Mouse (Mus musculus) midbrain, embryonic 15.5 days (tissue): ENCODE results near the gene Prf1. TPM values are rescaled to one million over a fixed set of nuclear protein-coding genes. Genes with fewer than 3 reads are reported as not detected.

Source experiments
- ATAC-seq: fragments of 200-750 bp; cut with Nextera tagmentation; replicated peaks from 2 replicates; pipeline ENCODE4 v1.8.0; 2017; ENCODE audit warnings: moderate TSS enrichment
- H3K27ac ChIP-seq: fragments of 300-500 bp; sonication (generic); 2 replicates; pipeline ENCODE4 v1.5.1; 2015; ENCODE audit warnings: mild to moderate bottlenecking, inconsistent platforms
- H3K27me3 ChIP-seq: fragments of 300-500 bp; sonication (generic); replicated peaks from 2 replicates; pipeline ENCODE4 v1.6.1; 2015; ENCODE audit warnings: inconsistent platforms
- H3K36me3 ChIP-seq: fragments of 300-500 bp; sonication (generic); replicated peaks from 2 replicates; pipeline ENCODE4 v1.6.1; 2015; ENCODE audit warnings: inconsistent platforms
- H3K4me1 ChIP-seq: fragments of 300-500 bp; sonication (generic); 2 replicates; pipeline ENCODE4 v1.6.1; 2015; ENCODE audit warnings: inconsistent platforms
- H3K4me2 ChIP-seq: fragments of 300-500 bp; sonication (generic); 2 replicates; pipeline ENCODE4 v1.6.1; 2015; ENCODE audit warnings: inconsistent platforms, mild to moderate bottlenecking, moderate library complexity
- H3K4me3 ChIP-seq: fragments of 300-500 bp; sonication (generic); 2 replicates; pipeline ENCODE4 v1.5.1; 2015; ENCODE audit warnings: mild to moderate bottlenecking, inconsistent platforms
- H3K9ac ChIP-seq: fragments of 300-500 bp; sonication (generic); 2 replicates; pipeline ENCODE4 v1.6.1; 2015; ENCODE audit warnings: mild to moderate bottlenecking, inconsistent platforms
- H3K9me3 ChIP-seq: fragments of 300-500 bp; sonication (generic); 2 replicates; pipeline ENCODE4 v1.6.1; 2016; ENCODE audit warnings: inconsistent platforms
- whole genome bisulfite sequencing: fragments of 180-500 bp; shearing (Covaris S2); methylation state at CpG from one replicate; pipeline ENCODE4 v1.1.7; 2015; ENCODE audit warnings: mixed read lengths; 5-methylcytosine and 5-hydroxymethylcytosine counted together
- polyA plus RNA-seq: library from polyadenylated mRNA; unstranded; fragments of >200 nt; fragmentation: Nextera tagmentation; extraction: Ambion mirVana; gene quantifications from 2 replicates; pipeline ENCODE4 v1.2.1, GENCODE M21; 2015

Gene Prf1
- polyA plus RNA-seq, 1 experiment from 2014 or later = 0.06 TPM

- no peak overlapping the region for H3K9ac ChIP-seq
- H3K4me3 ChIP-seq = no peak overlapping the region
- no peaks in the 10 kb centered on the region for H3K27me3 ChIP-seq
- H3K9me3 ChIP-seq = no peaks in the 10 kb centered on the region
- H3K36me3 ChIP-seq = no peaks in the 10 kb centered on the region
- no peaks in the 10 kb centered on the region for H3K4me1 ChIP-seq
- no peak overlapping the region for H3K4me2 ChIP-seq
- no peak overlapping the region for H3K27ac ChIP-seq
- ATAC-seq = no peak
- WGBS = 83% methylated on average over 8 of the region's 8 CpGs
Measured at GRCm38 (mm10) chr10:61294242-61294641, 3.4 kb upstream of the Prf1 start.

DNA sequence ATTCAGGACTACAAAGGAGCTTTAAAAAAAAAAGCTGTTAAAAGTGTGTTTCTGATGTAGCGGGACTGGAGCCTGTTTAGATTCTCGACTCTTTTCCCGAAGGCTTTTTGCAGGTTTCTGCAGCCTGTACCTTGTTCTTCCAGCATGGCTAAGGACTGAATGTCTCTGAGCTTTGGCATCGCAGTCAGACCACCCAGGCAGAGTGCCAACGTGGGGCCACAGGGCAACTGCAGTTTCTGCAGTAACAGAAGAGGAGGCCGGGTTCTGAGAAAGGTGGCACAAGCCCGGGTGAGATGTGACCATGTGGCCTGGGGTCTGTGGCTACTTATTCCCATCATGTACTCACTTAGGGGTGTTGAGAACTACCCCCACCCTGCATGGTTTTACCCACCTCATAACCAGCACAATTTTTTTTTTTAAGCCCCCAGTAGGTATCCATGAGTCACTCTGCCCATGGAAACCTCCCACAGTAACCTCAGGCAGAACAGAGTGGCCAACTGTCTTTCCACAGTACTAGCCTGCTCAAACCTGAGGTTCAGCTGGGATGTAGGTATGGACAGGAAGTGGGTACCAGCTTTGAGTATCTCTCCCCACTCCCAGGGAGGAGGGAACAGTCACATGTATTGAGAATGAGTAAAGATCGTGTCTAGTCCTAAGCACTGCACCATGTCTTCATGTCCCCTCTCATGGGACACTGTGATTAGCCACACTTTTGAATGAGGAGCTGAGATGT is 754 bp upstream of the Prf1 start:
- Histone ChIP-seq H3K4me3 (no peak overlapping the region), H3K27me3 (no peaks in the 10 kb centered on the region), H3K36me3 (no peaks in the 10 kb centered on the region), H3K4me2 (no peak overlapping the region), H3K4me1 (no peaks in the 10 kb centered on the region), H3K27ac (no peak overlapping the region), H3K9ac (no peak overlapping the region), H3K9me3 (no peaks in the 10 kb centered on the region)
- ATAC-seq = no peak
- 80% methylated on average over 8 of the region's 8 CpGs for WGBS

- no peak for ATAC-seq
- H3K27ac ChIP-seq = no peak overlapping the region
- H3K9ac ChIP-seq = no peak overlapping the region
- H3K4me3 ChIP-seq = no peak overlapping the region
- no peaks in the 10 kb centered on the region for H3K36me3 ChIP-seq
- no peak overlapping the region for H3K4me2 ChIP-seq
- H3K4me1 ChIP-seq = no peaks in the 10 kb centered on the region
- WGBS = 79% methylated on average over 3 of the region's 3 CpGs
- no peaks in the 10 kb centered on the region for H3K9me3 ChIP-seq
- no peaks in the 10 kb centered on the region for H3K27me3 ChIP-seq
Measured at GRCm38 (mm10) chr10:61300996-61301395, 3.4 kb downstream of the Prf1 start.

DNA sequence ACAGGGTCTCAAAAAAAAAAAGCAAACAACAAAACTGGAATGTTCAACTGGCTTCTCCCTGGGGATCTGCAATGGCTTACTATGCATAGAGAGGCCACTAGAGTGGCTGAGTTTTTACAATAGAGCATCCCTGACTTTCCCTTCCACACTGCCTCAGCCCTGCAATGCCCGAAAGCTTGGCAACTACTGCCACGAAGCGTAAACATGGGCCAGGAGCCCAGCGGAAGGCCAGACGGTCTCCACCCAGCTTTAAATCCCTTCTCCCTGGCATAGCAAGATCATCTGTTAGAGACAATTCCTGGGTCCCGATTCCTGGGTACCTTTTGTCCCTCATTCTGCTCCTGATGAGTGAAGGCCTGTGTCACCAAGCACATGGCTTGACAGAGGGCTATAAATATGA is 6.4 kb downstream of the Prf1 start:
- no peaks in the 10 kb centered on the region for H3K9me3 ChIP-seq
- no peak overlapping the region for H3K9ac ChIP-seq
- H3K4me3 ChIP-seq = no peak overlapping the region
- ATAC-seq = no peak
- H3K27ac ChIP-seq = no peak overlapping the region
- 74% methylated on average over 6 of the region's 6 CpGs for WGBS
- H3K4me1 ChIP-seq = no peaks in the 10 kb centered on the region
- H3K27me3 ChIP-seq = no peaks in the 10 kb centered on the region
- H3K4me2 ChIP-seq = no peak overlapping the region
- no peaks in the 10 kb centered on the region for H3K36me3 ChIP-seq

DNA sequence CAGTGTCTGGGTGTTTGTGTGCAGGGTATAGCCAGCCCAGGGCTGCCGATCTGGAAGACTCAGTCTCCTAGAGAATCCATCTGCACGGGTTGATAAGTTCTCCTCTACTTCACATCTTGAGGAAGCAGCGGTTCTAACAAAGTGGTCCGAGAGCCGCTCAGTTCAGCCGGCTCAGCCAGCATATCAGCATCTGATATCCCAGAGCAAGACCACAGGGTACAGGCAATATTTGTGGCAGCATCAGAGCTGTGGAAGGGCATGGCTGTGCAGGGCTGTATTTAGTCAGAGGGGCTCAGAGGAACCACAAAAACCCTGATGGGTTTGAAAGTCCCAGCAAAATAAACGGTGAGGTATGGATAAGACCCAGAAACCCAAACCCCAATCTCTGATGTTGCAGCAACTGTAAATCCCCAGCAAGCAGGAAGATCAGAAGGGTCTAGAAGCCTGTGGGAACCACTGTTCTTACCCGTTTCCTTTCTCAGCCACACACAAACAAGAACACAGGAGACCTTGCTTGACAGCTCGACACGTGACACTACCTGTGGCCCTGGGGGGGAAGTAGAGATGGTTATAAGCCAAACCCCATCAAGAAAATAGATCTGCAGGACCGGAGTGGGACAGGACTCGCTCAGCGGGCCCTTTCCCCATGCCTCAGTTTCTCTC is 8.4 kb downstream of the Prf1 start:
- Histone ChIP-seq H3K4me1 (no peaks in the 10 kb centered on the region), H3K9me3 (no peaks in the 10 kb centered on the region), H3K27me3 (no peaks in the 10 kb centered on the region), H3K9ac (no peak overlapping the region), H3K36me3 (no peaks in the 10 kb centered on the region), H3K4me2 (no peak overlapping the region), H3K4me3 (no peak overlapping the region), H3K27ac (no peak overlapping the region)
- whole genome bisulfite sequencing = 85% methylated on average over 13 of the region's 13 CpGs
- no peak for ATAC-seq

DNA sequence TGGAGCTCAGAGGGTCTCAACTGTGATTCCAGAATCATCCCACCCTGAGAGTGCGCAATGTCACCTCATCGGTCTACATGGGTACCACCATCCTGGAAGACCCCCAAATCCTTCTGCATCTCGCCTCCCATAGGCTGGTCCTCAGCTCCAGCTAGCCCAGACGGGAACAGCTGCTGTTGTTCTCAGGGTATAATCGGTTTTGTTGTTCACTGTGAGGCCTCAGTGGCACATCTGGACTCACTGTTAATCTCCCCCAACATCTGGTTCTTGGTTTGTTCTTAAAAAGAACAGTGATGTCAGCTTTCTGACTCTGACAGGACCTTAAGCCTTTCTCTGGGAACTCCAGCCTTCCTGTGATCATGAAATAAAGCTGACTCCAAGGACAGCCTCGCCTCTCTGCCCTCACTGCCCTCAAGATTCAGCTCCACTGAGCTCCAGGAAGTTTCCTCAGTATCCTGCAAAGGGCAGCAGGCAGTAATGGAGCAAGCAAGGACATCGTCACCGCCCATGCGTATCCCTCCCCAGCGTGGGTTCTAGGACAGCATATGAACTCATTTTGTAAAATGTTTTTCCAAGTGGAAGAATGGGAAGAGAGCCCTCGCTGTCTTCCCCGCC is 11.2 kb downstream of the Prf1 start:
- Histone ChIP-seq H3K27ac (no peak overlapping the region), H3K27me3 (no peaks in the 10 kb centered on the region), H3K4me3 (no peak overlapping the region), H3K36me3 (no peaks in the 10 kb centered on the region), H3K4me2 (no peak overlapping the region), H3K4me1 (no peaks in the 10 kb centered on the region), H3K9me3 (no peaks in the 10 kb centered on the region), H3K9ac (no peak overlapping the region)
- no peak for ATAC-seq
- 59% methylated on average over 12 of the region's 12 CpGs for WGBS

- 87% methylated on average over 6 of the region's 6 CpGs for WGBS
- H3K36me3 ChIP-seq = no peaks in the 10 kb centered on the region
- H3K9me3 ChIP-seq = no peaks in the 10 kb centered on the region
- H3K4me1 ChIP-seq = no peaks in the 10 kb centered on the region
- H3K27me3 ChIP-seq = no peaks in the 10 kb centered on the region
- no peak overlapping the region for H3K9ac ChIP-seq
- no peak overlapping the region for H3K4me2 ChIP-seq
- no peak overlapping the region for H3K4me3 ChIP-seq
- ATAC-seq = no peak
- H3K27ac ChIP-seq = no peak overlapping the region
Measured at GRCm38 (mm10) chr10:61312159-61312558, 14.5 kb downstream of the Prf1 start.

- no peak for ATAC-seq
Measured at GRCm38 (mm10) chr10:61312754-61313153, 15.1 kb downstream of the Prf1 start.

GRCm38 (mm10) chr10:61313750-61314149 is 16.1 kb downstream of the Prf1 start:
- H3K9me3 ChIP-seq = no peaks in the 10 kb centered on the region
- no peak overlapping the region for H3K27ac ChIP-seq
- no peaks in the 10 kb centered on the region for H3K4me1 ChIP-seq
- no peak overlapping the region for H3K4me3 ChIP-seq
- H3K4me2 ChIP-seq = no peak overlapping the region
- H3K36me3 ChIP-seq = no peaks in the 10 kb centered on the region
- H3K9ac ChIP-seq = no peak overlapping the region
- WGBS = 78% methylated on average over 7 of the region's 7 CpGs
- ATAC-seq = no peak
- H3K27me3 ChIP-seq = no peaks in the 10 kb centered on the region

More at GRCm38 (mm10) chr10:61312754-61313153, 15.1 kb downstream of the Prf1 start:
- Histone ChIP-seq H3K4me1 (no peaks in the 10 kb centered on the region), H3K27me3 (no peaks in the 10 kb centered on the region), H3K27ac (no peak overlapping the region), H3K36me3 (no peaks in the 10 kb centered on the region), H3K9me3 (no peaks in the 10 kb centered on the region), H3K4me2 (no peak overlapping the region), H3K4me3 (no peak overlapping the region), H3K9ac (no peak overlapping the region)
- WGBS = 71% methylated on average over 7 of the region's 7 CpGs

- WGBS = 24% methylated on average over 9 of the region's 9 CpGs
- H3K4me3 ChIP-seq = no peak overlapping the region
- H3K36me3 ChIP-seq = no peaks in the 10 kb centered on the region
- H3K27me3 ChIP-seq = no peaks in the 10 kb centered on the region
- no peak overlapping the region for H3K9ac ChIP-seq
- no peak for ATAC-seq
- H3K4me1 ChIP-seq = no peaks in the 10 kb centered on the region
- H3K4me2 ChIP-seq = no peak overlapping the region
- H3K27ac ChIP-seq = no peak overlapping the region
- H3K9me3 ChIP-seq = no peaks in the 10 kb centered on the region
Measured at GRCm38 (mm10) chr10:61315324-61315880, 17.8 kb downstream of the Prf1 start.

- Histone ChIP-seq H3K27ac (no peak overlapping the region), H3K4me3 (no peak overlapping the region), H3K4me2 (no peak overlapping the region), H3K27me3 (no peaks in the 10 kb centered on the region), H3K9me3 (no peaks in the 10 kb centered on the region), H3K36me3 (no peaks in the 10 kb centered on the region), H3K4me1 (no peaks in the 10 kb centered on the region), H3K9ac (no peak overlapping the region)
- ATAC-seq = no peak
- WGBS = 89% methylated on average over 3 of the region's 3 CpGs
Measured at GRCm38 (mm10) chr10:61318527-61318926, 20.9 kb downstream of the Prf1 start.

GRCm38 (mm10) chr10:61324717-61325116 is 27.1 kb downstream of the Prf1 start:
- no peak for ATAC-seq

More at GRCm38 (mm10) chr10:61324717-61325116, 27.1 kb downstream of the Prf1 start:
- Histone ChIP-seq H3K36me3 (no peaks in the 10 kb centered on the region), H3K4me3 (no peak overlapping the region), H3K27me3 (no peaks in the 10 kb centered on the region), H3K27ac (no peak overlapping the region), H3K4me1 (peaks cover 6% of the 10 kb centered on the region; the same call in 1 of the 2 replicates), H3K9ac (no peak overlapping the region), H3K4me2 (no peak overlapping the region), H3K9me3 (no peaks in the 10 kb centered on the region)
- 78% methylated on average over 8 of the region's 8 CpGs for WGBS
